Mouse (Mus musculus) mouse trophoblast stem cell (cell line): ENCODE results near the gene Pgs1.

Source experiments
- in situ Hi-C, 2 experiments: fragments of 300-500 bp; cut with MseI, MboI; formaldehyde crosslinking; loops; 2 replicates in 1 of 2; 3 replicates in 1 of 2; pipeline ENCODE4 v1.15.1; 2025

Gene Pgs1

DNA sequence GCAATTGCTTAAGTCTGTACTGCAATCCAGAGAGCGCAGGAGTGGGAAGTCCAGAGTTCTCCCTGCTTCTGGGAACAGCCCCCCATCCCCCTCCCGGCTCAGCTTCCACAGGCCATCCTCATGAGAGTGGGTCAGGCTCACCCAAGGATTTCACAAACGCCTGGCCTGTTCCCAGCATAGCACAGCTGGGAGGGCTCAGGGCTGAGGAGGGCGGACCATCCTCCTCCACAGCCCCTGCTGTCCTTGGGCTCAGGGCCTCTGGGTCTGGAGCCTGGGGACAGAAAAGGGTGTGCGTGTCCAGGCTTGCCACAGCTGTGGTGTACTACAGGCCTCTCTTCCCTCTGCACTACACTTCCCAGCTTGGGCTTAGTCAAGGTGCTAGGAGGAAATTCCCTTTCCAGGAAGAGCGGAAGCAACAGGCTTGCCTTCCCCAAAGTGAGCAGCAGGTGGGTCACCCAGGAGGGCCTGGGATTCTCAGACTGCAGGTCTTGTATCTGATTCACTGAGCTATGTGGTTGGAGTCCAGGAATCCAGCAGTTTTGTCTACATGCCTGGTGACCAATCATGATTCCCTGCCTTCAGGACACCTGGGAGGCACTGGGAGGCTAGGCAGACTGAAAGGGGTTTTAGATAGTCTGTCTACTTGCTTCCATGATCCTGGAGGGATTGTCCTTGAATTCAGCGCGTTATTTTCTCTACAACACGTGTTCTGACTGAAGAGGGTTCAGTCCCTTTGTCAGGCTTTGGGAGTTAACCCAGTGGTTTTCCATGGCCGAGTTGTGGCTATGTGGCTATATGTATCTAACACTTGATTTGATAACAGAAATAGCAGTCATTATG, 23.6 kb upstream of the Pgs1 start:
- in situ Hi-C loops: no loop called here

DNA sequence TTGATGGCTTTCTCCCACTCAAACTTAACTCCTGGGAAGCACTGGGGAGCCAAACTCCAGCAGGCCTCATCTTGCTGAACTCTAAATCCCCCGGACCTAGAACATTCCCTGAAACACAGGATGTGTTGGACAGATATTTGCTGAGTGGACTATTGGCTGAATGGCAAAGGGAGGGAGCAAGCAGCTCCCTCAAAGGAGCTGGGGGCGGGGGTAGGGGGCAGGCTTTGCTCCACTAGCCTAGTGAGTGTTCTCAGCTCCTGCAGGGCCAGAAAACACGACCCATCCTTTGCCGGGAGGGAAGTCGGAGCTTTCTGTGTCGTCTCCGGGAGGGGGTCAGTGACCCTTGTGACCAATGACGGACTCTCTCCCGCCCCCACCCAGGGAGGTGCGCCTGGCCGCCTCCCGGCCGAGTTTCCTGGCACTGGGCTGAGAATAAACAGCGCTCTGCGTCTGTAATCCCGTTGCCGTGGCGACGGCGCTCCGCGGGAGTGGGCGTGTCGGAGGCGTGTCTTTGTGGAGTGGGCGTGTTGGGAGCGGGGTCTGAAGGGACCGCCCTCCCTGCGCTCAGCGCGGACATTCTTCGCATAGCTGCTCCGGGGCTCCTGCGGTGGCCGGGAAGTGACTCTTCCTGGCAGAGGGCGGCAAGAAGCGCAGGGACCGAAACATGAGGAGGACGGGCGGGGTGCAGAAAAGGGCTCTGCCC, 22.9 kb upstream of the Pgs1 start:
- in situ Hi-C loops: no loop called here

DNA sequence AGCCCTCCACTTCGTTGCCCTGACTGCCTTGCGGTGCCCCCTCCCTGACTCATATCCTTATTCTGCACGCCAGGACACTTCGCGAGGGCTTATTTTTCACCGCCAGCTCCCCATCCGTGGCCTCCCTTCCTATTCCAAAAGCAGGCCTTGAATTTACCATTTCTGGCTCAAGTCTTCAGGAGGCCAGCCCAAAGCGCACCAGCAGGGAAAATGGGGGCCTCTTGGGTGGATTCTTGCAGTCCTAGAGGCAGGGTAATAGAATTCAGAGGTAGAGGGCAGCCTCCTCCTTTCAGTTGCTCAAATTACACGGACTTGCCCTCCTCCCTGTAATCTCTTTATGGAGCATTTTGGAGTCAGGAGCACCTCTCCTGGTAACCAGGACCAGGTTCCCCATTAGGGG, 22.2 kb upstream of the Pgs1 start:
- in situ Hi-C loops: no loop called here

DNA sequence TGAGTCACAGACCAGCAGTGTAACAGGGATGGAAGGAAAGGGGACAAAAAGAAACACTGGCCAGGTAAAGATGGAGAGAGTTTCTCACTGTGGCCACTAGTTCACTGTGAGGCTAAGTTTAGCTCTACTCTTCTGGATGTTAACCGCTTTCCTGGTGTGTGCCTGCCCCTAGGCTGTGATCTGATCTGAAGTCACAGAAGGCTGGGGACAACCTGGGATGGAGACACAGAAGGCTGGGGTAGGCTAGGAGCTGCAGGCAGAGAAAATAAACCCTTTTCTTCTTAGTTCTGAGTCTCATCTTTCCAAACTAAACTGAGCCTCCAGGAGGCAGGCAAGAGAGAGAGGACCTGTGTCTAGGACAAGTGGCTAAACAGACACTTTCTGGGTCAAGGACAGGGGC, 21.8 kb upstream of the Pgs1 start:
- in situ Hi-C loops: no loop called here

DNA sequence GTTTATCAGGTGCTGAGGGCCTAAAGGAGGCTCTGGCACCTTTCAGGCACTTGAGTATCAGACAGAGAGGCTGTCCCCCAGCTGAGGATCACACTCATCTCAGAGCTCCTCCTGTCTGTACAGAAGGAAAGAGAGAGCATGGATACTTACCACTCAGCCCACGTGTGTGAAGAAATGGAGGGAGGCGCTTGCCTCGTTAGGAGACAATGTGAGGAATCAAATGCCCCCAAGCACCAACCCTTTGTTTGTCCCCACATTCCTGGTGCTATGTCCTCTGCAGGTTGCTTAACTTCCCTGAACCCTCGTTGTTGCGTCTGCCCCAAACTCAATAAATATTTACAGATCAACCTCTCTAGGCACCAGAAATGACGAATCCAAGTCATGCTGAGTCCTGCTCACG, 21.0 kb upstream of the Pgs1 start:
- in situ Hi-C loops: no loop called here

DNA sequence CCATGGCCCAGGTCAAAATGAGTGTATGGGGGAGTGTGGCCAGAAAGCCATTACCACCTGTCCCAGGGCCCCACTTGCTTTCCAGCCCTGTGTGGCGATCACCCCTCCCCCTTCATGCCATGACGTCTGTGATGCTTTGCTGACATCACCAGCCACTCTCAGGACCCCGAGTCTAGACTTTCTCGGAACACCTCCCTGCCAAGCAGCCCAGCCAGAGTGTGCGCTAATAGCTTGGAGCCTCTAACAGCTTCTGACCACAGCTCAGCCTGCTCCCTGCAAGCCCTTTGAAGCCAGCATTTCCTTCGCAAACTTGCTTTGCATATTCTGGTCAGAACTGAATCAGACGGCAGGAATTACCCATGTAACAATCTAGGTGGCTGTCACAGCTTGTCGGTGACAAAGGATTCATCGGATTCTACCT, 20.5 kb upstream of the Pgs1 start:
- in situ Hi-C loops: no loop called here

DNA sequence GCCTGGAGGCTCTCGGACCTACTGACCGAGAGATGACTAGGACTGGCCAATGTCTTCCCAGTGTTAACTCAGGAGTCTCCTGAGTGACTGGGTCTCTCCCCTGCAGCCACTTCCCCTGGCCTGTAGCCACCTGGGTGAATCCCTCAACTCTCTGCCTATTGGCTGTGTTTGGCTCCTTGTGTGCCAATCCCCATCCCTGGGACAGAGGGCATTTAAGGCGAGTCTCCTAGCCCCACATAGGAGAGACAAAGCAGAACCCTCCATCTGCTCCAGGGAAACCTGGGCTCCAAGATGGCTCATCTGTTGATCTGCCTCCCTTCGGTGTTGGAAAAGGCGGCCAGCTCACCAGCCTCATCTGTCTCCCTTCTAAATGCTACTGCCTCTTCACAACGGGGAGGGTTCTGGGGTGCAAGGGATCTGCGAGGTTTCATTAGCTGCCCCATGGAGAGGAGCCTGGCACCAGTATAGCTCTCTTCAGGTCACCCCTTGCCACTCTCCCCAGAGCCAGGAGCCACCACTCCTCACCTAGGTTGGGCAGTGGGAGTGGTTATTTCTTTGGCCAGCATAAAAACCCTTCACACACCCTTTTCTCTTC, 19.5 kb upstream of the Pgs1 start:
- in situ Hi-C loops: no loop called here

DNA sequence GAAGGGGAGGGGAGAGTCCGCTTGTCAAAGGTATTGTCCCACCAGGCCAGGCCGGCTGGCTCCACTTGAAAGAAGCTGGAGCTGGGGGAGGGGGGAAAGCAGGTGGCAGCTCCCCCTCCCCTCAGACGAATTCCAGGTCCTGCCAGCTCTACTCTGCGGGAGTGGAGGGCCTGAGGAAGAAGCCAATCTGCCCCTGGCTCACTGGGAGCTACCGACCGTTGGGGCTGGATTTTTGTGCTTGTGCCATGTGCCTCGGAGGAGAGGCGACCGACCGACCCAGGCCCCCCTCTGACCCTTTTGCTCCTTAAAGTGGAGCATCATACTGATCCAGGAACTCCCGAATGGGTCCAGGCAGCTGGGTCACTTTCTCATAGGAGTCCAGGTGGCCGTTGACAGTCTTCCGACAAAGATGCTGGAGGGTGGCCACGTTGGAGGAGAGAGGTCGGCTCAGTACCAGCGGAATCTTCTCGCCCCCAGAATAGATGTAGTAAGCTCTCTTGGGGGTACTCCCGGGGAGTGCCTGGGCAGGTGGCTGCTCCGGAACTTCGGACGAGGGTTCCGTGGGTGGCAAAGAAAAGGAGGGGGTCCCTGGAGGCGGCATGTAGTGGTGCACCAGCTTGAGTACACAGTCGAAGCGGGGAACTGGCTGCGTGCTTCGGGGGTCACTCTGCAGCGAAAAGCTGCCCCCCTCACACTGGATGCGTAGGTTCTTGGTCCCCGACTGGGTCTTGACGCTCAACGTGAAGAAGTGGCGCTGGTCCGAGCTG, 18.7 kb upstream of the Pgs1 start:
- in situ Hi-C loops: no loop called here

DNA sequence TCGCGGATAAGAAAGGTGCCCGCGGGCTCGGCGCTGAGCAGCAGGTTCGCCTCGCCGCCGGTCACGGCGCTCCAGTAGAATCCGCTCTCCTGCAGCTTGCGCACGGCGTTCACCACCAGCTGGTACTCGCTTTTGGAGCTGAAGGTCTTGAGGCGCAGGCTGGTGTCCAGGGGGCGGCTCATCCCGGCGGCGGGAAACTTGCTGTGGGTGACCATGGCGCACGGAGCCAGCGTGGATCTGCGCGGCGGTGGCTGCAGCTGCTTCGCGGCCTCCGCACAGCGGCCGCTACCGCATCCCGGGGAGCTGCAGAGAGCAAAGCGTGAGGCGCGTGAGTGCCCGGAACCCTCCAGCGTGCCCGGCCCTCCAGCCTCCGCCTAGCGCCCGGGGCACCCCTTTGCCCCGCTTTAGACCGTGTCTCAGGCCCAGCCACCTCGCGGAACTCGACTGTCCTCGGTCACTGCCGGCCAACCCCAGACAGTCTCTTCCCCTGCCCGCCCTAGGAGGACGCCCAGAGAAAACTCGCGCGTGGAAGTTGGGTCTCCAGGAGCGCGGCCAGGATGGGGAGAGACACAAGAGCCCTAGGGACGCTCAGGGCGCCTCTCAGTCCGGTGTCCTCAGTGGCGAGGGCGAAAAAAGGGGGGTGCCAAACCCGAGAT, 17.9 kb upstream of the Pgs1 start:
- in situ Hi-C loops: no loop called here

DNA sequence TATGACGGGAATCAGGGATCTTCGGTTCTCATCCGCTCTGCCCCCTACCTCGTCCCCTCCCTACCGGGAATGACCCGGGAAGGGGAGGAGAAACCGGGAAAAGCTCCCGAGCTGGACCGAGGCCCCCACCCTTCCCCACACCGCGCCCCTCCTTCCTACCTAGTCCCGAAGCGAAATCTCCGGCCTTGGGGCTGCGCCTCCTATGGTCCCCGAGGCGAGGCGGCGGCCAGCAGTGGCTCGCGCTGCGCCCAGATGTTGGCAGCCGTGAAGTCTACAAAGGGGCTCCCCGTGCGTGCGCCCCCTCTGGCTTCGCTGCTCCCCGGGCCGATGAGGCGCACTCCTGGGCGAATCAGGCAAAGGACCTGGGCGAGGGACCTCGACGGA, 17.4 kb upstream of the Pgs1 start:
- in situ Hi-C loops: no loop called here

DNA sequence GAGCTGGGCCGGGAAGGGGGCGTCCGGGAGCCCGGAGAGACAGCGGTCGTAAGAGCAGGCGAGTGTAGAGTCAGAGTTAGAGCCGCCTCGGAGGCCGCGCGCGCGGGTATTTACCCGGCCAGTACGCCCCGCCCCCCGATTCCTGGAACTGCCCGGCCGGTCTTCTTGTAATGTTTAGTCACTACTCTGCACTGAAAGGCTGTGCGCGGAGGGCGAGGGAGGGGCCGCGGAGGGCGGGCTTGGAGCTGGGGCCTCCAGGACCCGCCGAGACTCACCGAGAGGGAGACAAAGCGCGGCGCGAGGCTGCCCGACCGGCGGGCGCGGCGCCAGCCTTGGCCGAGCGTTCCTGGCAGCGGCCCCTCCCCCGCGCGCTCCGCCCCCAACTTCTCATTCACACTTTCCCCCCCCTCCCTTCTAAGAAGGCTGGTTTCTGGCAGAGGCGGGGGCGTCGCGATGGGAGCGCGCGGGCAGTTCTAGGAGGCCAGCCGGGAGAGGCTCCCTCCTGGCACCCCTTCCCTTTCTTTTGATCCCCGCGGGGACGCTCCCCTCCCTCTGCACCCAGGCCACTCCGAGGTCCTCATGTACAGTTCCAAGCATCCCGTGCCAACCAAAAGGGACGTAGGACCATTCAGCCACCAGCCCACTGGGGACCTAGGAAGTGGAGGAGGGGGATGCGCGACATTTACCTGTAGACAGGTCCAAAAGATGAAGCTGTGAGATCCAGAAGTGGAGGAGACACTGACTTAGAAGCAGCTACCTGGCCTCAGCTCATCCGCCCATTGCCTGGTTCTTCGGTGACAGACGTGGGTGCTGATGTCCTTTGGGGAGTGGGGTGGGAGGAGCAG, 16.8 kb upstream of the Pgs1 start:
- in situ Hi-C loops: no loop called here

DNA sequence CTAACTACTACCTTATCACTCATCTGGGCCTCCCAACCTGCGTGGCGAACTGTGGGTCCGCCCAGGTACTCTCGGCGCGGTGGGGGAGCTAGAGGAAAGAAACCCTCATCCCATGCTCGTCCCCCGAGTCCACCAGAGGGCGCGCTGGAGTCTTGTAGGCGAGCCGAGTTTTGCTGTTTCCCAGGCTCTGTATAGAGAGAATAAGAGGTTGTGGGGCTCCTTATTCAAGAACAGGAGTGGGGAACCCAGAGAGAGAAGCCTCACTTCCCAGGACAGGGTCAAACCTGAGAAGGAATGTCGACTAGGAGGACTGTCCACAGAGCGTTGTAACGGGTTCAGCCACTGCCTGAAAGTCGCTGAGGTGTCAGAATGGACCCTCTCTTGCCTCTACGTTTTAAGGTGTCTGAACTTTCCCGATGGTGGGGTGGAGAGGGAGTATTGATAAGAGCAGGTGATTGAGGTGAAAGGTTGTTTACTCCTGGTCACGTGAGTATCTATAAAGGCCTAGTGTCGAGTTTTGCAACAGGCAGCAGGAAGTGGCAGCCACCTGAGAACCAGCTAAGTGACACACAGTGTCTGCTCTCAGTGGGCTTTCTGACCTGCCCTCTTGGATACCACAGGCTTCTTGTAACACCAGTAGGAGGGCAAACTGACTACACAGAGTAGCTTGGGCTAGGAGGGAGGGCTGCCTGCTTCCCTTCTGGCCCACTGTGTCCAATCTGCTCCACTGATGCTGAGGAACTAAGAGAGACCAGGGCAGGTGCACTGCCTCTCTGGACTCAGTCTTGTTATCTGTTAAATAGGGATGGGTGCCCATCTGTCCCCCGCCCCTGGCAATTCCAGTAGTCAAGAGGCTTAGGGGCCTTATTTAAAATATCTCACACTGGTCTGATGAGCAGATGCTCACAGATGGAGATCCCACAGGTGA, 15.9 kb upstream of the Pgs1 start, which contains the start of gene Socs3:
Gene Socs3, minus strand, starts transcription at position 103 of the 928 bp plus-strand sequence.
- in situ Hi-C loops: loop anchor here in 1 of 2 experiments (5.0 kb wide), 1 partner anchor 47 kb away; no protein-coding TSS in a partner anchor

DNA sequence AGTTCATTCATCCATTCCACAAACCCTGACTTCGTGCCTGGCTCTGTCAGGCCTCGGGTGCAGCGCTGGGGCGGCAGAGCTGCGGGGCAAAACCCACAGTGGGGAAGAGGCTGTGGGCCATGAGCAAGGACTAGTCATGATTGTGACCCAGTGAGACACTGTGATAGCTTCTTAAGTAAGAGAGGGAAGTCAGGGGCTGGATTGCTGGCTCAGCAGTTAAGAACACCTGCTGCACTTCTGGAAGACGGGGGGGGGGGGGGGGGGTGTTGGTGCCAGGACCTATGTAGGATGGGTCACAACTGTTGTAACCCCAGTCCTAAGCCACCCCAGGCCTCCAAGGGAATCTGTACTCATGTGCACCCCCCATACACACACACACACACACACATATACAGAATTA, 15.0 kb upstream of the Pgs1 start:
- in situ Hi-C loops: loop anchor here in 1 of 2 experiments (5.0 kb wide), 1 partner anchor 46 kb away; no protein-coding TSS in a partner anchor

DNA sequence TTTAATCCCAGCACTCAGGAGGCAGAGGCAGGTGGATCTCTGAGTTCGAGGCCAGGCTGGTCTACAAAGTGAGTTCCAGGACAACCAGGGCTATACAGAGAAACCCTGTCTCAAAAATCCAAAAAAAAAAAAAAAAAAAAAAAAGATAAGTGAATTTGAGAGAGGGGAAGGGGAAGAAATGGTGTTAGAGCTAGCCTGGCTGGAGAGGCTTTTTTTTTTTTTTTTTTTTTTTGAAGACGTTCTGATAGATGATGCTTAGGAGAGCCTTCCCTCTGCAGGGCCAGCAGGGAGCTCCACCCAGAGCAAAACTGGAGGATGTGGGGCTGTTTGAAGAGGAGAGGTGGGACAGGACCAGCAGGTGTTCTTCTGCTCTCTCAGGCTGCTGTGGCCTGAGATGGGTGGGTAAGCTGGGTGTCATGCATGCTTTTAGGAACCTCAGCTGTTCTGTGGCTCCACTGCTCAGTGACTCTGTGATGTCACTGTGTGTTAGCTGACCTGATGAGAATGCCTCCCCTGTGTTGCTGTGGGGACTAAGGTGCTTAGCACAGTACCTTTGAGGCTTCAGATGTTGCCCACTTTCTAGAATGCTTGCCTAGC, 14.3 kb upstream of the Pgs1 start:
- in situ Hi-C loops: loop anchor here in 1 of 2 experiments (5.0 kb wide), 1 partner anchor 46 kb away; no protein-coding TSS in a partner anchor

DNA sequence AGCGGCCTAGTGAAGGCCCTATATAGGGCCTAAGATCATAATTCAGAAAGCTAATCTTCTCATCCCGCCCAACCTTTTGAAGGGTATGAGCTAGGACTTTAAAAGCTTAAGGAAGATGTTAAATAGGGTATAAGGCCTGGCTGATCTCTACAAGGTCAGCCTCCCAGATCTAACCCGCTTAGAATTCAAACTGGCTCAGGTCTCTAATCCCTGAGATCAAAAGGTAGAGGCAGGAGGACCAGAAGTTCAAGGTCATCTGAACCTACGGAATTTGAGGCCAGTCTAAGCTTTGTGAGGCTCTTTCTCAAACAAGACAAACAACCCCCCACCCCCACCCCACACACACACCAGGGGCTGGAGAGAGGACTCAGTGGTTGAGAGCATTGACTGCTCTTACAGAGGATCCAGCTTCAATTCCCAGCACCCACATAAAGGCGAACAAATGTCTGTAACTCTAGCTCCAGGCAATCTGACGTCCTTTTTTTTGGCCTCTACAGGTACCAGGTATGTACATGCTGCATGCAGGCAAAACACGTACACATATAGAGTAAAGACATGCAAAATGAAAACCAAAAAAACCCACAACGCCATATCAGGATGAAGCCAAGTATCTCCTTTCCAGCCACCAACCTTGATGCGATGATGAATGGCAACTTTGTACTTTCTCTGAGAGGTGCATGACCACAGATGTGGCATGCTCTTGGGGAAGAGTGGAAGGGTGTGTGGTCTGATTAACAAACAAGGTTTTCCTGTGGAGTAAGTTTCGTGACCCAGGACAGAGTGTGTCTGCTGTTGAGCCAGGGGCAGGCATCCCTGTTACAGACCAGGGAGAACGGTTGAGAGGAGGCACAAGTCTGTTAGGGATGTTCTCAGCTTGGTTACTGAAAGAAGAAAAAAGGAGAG, 13.2 kb upstream of the Pgs1 start:
- in situ Hi-C loops: loop anchor here in 1 of 2 experiments (5.0 kb wide), 1 partner anchor 44 kb away; no protein-coding TSS in a partner anchor

DNA sequence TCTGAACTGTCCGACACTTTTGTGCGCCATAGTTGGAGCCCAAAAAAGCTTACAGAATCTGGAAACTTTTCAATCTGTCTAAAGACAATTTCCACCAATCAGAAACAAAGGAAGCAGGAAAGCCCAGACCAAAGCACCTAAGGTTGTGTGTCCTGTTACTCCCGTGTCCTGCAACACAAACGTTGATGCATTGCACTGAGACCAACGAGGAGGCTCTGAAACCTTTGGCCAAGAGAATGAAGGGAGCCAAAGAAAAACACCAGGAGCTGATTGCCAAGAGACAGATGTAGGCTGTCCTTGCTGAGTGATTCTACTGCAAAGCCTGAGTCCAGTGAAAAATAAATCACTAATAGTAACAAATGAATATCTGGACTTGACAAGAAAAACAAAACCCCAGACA, 12.5 kb upstream of the Pgs1 start:
- in situ Hi-C loops: loop anchor here in 1 of 2 experiments (5.0 kb wide), 1 partner anchor 44 kb away; no protein-coding TSS in a partner anchor
